Mouse (Mus musculus): ENCODE results near the gene Ifi204. TPM values are rescaled to one million over a fixed set of nuclear protein-coding genes. Genes with fewer than 3 reads are reported as not detected.
"Not testable (repeated sequence)": the region's sequence is repeated elsewhere in the genome, so short reads cannot be mapped to it uniquely, and the experiment has no call there.

Ifi204 gene
- polyA plus RNA-seq, 1 experiment from 2014 or later = 0.56 TPM

DNA sequence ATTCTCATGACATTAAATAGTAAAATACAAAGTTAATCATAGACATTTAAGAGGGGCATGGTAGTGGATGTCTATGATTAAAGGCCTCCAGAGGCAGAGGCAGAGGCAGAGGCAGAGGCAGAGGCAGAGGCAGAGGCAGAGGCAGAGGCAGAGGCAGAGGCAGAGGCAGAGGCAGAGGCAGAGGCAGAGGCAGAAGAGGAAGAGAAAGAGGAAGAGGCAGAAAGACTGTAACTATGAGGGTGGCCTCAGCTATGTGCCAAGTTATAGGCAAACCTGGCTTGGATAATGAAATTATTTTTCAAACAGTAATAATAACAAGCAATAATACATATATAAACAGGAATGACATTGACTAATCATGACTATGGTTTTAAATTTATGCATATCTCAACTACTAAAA lies 26.2 kb downstream of the Ifi204 start:
- no peak overlapping the region for H3K9ac ChIP-seq (ENCODE audit: low read length)
- DNase-seq (ENCODE audit: low spot score) = no peak

DNA sequence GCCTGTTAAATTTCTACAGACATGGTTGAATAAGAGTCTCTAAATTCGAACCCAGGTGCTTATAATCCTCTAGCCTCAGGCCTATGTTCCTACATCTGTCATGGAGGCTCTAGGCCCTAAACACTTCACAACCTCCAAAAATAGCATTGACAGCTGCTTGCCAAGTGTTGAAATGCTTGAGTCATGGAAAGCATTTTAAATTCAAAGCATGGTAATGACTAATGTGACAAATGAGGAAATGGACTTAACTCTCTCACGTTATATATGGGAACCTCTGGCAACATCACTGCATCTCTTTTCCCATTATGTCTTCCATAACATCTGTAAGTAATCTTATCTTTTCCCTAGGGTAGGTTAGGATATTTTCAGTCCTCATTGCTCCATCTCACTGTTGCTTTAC lies 29.8 kb downstream of the Ifi204 start:
- WGBS = 59% methylated on average over 2 of the region's 2 CpGs
- no peak overlapping the region for H3K27ac ChIP-seq (ENCODE audit: low read depth, low read length)
- no peaks in the 10 kb centered on the region for H3K36me3 ChIP-seq (ENCODE audit: control insufficient read depth, insufficient read depth, low read length)
- no peak overlapping the region for H3K4me2 ChIP-seq (ENCODE audit: low read depth)
- H3K27me3 ChIP-seq (ENCODE audit: control insufficient read depth, insufficient read depth, low read length) = no peaks in the 10 kb centered on the region
- no peaks in the 10 kb centered on the region for H3K4me1 ChIP-seq (ENCODE audit: control insufficient read depth, insufficient read depth, low read length)
- H3K9me3 ChIP-seq (ENCODE audit: control insufficient read depth, low read length) = no peaks in the 10 kb centered on the region
- DNase-seq (ENCODE audit: low spot score) (no peak), ATAC-seq (ENCODE audit: insufficient read depth, low FRiP score, low TSS enrichment) (no peak)
- H3K4me3 ChIP-seq (ENCODE audit: low read depth, low read length) = no peak overlapping the region
- H3K9ac ChIP-seq (ENCODE audit: low read length) = no peak overlapping the region

More for the DNA sequence above, 26.2 kb downstream of the Ifi204 start:
- Histone ChIP-seq H3K4me3 (ENCODE audit: low read depth, low read length) (no peak overlapping the region), H3K27me3 (ENCODE audit: control insufficient read depth, insufficient read depth, low read length) (no peaks in the 10 kb centered on the region), H3K4me2 (ENCODE audit: low read depth) (no peak overlapping the region), H3K4me1 (ENCODE audit: control insufficient read depth, insufficient read depth, low read length) (no peaks in the 10 kb centered on the region), H3K36me3 (ENCODE audit: control insufficient read depth, insufficient read depth, low read length) (no peaks in the 10 kb centered on the region), H3K27ac (ENCODE audit: low read depth, low read length) (no peak overlapping the region), H3K9me3 (ENCODE audit: control insufficient read depth, low read length) (no peaks in the 10 kb centered on the region)
- no peak for ATAC-seq (ENCODE audit: insufficient read depth, low FRiP score, low TSS enrichment)

DNA sequence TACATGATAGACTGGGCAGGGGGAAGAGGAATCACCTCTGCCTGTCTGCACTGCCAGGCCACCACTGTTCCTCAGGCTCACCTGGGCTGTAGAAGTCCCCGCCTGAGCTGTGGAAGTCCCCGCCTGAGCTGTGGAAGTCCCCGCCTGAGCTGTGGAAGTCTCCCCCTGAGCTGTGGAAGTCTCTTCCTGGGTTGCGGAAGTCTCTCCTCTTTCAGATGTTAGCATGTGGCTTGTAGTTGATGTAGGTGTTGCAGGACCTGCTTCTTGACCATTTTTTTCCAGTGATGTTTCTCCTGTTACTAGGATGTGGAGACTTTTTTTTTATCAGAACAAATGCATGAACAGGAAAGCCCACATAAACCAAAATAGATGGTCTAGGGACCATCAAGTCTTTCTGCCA lies 31.7 kb downstream of the Ifi204 start:
- 87% methylated on average over 4 of the region's 4 CpGs for WGBS
- H3K27me3 ChIP-seq (ENCODE audit: control insufficient read depth, insufficient read depth, low read length); H3K4me1 ChIP-seq (ENCODE audit: control insufficient read depth, insufficient read depth, low read length); ATAC-seq (ENCODE audit: insufficient read depth, low FRiP score, low TSS enrichment); H3K27ac ChIP-seq (ENCODE audit: low read depth, low read length); H3K4me2 ChIP-seq (ENCODE audit: low read depth); H3K9me3 ChIP-seq (ENCODE audit: control insufficient read depth, low read length); H3K36me3 ChIP-seq (ENCODE audit: control insufficient read depth, insufficient read depth, low read length); DNase-seq (ENCODE audit: low spot score); H3K4me3 ChIP-seq (ENCODE audit: low read depth, low read length); H3K9ac ChIP-seq (ENCODE audit: low read length): not testable (repeated sequence)

DNA sequence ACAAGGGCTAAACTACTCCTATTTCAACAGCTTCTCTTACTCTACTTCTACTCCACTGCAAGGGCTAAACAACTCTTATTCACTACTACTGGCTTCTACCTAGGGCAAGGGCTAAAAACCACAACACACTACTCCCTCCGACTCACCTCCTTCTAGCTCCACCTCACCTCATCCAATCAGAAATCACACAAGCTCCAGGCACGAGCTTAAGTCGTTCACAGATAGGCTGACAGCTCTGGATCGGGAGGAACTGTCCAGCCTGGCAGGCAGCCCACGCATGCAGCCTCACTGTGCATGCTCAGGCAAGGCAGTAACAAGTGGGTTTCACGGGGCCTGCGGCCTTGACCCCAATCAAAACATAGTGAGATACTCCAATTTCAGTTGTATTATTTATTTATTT lies 33.5 kb downstream of the Ifi204 start:
- no peaks in the 10 kb centered on the region for H3K27me3 ChIP-seq (ENCODE audit: control insufficient read depth, insufficient read depth, low read length)
- H3K4me1 ChIP-seq (ENCODE audit: control insufficient read depth, insufficient read depth, low read length) = no peaks in the 10 kb centered on the region
- 40% methylated on average over 7 of the region's 7 CpGs for WGBS
- no peak overlapping the region for H3K27ac ChIP-seq (ENCODE audit: low read depth, low read length)
- no peak overlapping the region for H3K4me3 ChIP-seq (ENCODE audit: low read depth, low read length)
- no peaks in the 10 kb centered on the region for H3K9me3 ChIP-seq (ENCODE audit: control insufficient read depth, low read length)
- ATAC-seq (ENCODE audit: insufficient read depth, low FRiP score, low TSS enrichment) (no peak), DNase-seq (ENCODE audit: low spot score) (no peak)
- no peak overlapping the region for H3K9ac ChIP-seq (ENCODE audit: low read length)
- no peaks in the 10 kb centered on the region for H3K36me3 ChIP-seq (ENCODE audit: control insufficient read depth, insufficient read depth, low read length)
- no peak overlapping the region for H3K4me2 ChIP-seq (ENCODE audit: low read depth)

Other genes with a start within 250 kb of the Ifi204 start
- not detected in 2 replicates for gene Ifi214, start 231.0 kb downstream of the Ifi204 start, polyA plus RNA-seq (2014; fragmentation: Nextera tagmentation; extraction: Ambion mirVana)
- not detected in 2 replicates for gene Ifi213, start 167.7 kb downstream of the Ifi204 start, polyA plus RNA-seq (2014; fragmentation: Nextera tagmentation; extraction: Ambion mirVana)
- not detected in 2 replicates for gene Ifi209, start 136.0 kb downstream of the Ifi204 start, polyA plus RNA-seq (2014; fragmentation: Nextera tagmentation; extraction: Ambion mirVana)
- not detected in 2 replicates for gene Ifi208, start 93.3 kb downstream of the Ifi204 start, polyA plus RNA-seq (2014; fragmentation: Nextera tagmentation; extraction: Ambion mirVana)
- 0.57 and 0.96 TPM in 2 replicates for gene Ifi207, start 25.2 kb downstream of the Ifi204 start, polyA plus RNA-seq (2014; fragmentation: Nextera tagmentation; extraction: Ambion mirVana)
- gene Ifi211, start 146.1 kb upstream of the Ifi204 start, polyA plus RNA-seq (2014; fragmentation: Nextera tagmentation; extraction: Ambion mirVana) = 0.50 and 0.93 TPM in 2 replicates
- 0.42 and 0.48 TPM in 2 replicates for gene Mndal, start 175.5 kb upstream of the Ifi204 start, polyA plus RNA-seq (2014; fragmentation: Nextera tagmentation; extraction: Ambion mirVana)
- 0.49 TPM in 1 of 2 replicates, not detected in the other for gene Ifi203, start 175.7 kb upstream of the Ifi204 start, polyA plus RNA-seq (2014; fragmentation: Nextera tagmentation; extraction: Ambion mirVana)
- gene Ifi202b, start 215.8 kb upstream of the Ifi204 start, polyA plus RNA-seq (2014; fragmentation: Nextera tagmentation; extraction: Ambion mirVana) = not detected in 2 replicates